Mouse (Mus musculus): Measurements from ENCODE around the gene Gpr137. TPM values are rescaled to one million over a fixed set of nuclear protein-coding genes. Genes with fewer than 3 reads are reported as not detected.
A peak's percentile ranks its signal among the peaks of the same experiment; 100 is the strongest.

Gpr137 gene
- polyA plus RNA-seq, 1 experiment from 2014 or later = 10.2 TPM

GRCm38 (mm10) chr19:6933436-6934194 lies 8.7 kb downstream of the Gpr137 start:
- ATAC-seq (0 out of 2 replicates have a peak, but pooled peaks have one; percentile 16), DNase-seq (no peak)
- peaks cover 59% of the 10 kb centered on the region for H3K27me3 ChIP-seq (ENCODE audit: insufficient read depth, low read length)
- H3K4me3 ChIP-seq (ENCODE audit: low read depth, low read length) = peak overlapping the region; percentile 38
- peak overlapping the region; percentile 61 for H3K4me2 ChIP-seq (ENCODE audit: low read depth, low read length)
- peaks cover 6% of the 10 kb centered on the region for H3K4me1 ChIP-seq (ENCODE audit: insufficient read depth)
- no peaks in the 10 kb centered on the region for H3K9me3 ChIP-seq (ENCODE audit: low read length)
- H3K27ac ChIP-seq (ENCODE audit: low read depth) = no peak overlapping the region
- no peaks in the 10 kb centered on the region for H3K36me3 ChIP-seq (replicated peaks; ENCODE audit: insufficient read depth, low read length)
- 8% methylated on average over 57 of the region's 58 CpGs for WGBS (ENCODE audit: insufficient replicate concordance)
- no peak overlapping the region for H3K9ac ChIP-seq (replicated peaks)
- TF ChIP-seq EP300 (IDR thresholded peaks at IDR 0.05; ENCODE audit: low read depth) (no peak), CTCF (IDR thresholded peaks at IDR 0.05; ENCODE audit: low read depth) (no peak)

DNA sequence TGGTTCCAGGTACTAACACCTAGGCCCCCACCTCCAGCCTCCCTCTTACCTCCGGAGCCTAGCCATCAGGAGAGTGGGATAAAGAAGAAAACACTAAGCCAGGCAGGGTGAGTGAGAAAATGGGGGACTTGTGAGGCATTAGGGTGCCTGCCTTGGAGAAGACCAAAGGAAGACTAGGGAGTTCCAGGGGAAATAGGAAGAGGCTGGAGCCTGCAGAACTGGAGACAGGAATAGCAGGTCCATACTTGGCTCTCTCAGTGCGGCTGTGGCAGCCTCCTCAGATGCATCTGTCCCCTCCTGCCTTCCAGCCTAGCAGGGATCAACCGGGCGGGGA lies 9.2 kb downstream of the Gpr137 start:
- DNase-seq = no peak
- H3K27me3 ChIP-seq (ENCODE audit: insufficient read depth, low read length) = peaks cover 63% of the 10 kb centered on the region
- ATAC-seq = no peak
- no peak for TF ChIP-seq EP300 (IDR thresholded peaks at IDR 0.05; ENCODE audit: low read depth)
- no peak for TF ChIP-seq CTCF (IDR thresholded peaks at IDR 0.05; ENCODE audit: low read depth)
- H3K9me3 ChIP-seq (ENCODE audit: low read length) = no peaks in the 10 kb centered on the region
- 37% methylated on average over 4 of the region's 4 CpGs for WGBS (ENCODE audit: insufficient replicate concordance)
- H3K4me3 ChIP-seq (ENCODE audit: low read depth, low read length) = peak overlapping the region; percentile 38; the same call in 1 of the 2 replicates
- no peaks in the 10 kb centered on the region for H3K36me3 ChIP-seq (replicated peaks; ENCODE audit: insufficient read depth, low read length)
- H3K27ac ChIP-seq (ENCODE audit: low read depth) = no peak overlapping the region
- H3K9ac ChIP-seq (replicated peaks) = no peak overlapping the region
- H3K4me1 ChIP-seq (ENCODE audit: insufficient read depth) = peaks cover 6% of the 10 kb centered on the region
- H3K4me2 ChIP-seq (ENCODE audit: low read depth, low read length) = no peak overlapping the region

- Histone ChIP-seq H3K36me3 (replicated peaks; ENCODE audit: insufficient read depth, low read length) (no peaks in the 10 kb centered on the region), H3K27me3 (ENCODE audit: insufficient read depth, low read length) (peaks cover 73% of the 10 kb centered on the region), H3K27ac (ENCODE audit: low read depth) (no peak overlapping the region), H3K9me3 (ENCODE audit: low read length) (no peaks in the 10 kb centered on the region), H3K4me2 (ENCODE audit: low read depth, low read length) (no peak overlapping the region), H3K9ac (replicated peaks) (no peak overlapping the region), H3K4me3 (ENCODE audit: low read depth, low read length) (no peak overlapping the region), H3K4me1 (ENCODE audit: insufficient read depth) (peaks cover 6% of the 10 kb centered on the region)
- peak; percentile 55; the same call in 1 of the 2 replicates for ATAC-seq
- TF ChIP-seq CTCF (IDR thresholded peaks at IDR 0.05; ENCODE audit: low read depth) (no peak), EP300 (IDR thresholded peaks at IDR 0.05; ENCODE audit: low read depth) (no peak)
- WGBS (ENCODE audit: insufficient replicate concordance) = 57% methylated on average over 1 of the region's 1 CpGs
- no peak for DNase-seq
These were observed 10.3 kb downstream of the Gpr137 start for GRCm38 (mm10) chr19:6932018-6932417.

DNA sequence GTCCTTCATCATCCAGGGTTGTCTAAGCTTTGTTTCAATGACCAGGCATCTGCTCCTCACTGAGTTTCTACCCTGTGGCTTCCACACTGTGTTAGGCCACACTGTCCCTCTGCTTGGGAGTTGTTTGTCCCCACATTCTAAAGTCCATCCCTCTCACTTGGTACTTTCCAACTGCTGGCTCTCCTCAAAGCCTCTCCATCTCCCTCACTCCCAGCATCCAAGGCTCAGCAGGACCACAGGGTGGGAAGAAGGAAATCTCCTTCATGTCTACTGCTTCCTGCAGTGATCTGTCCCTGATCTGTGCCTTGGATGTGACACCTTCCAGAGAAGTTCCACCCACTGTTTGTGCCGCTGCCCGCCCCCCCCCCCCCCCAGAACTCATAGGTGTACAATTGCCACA lies 11.3 kb downstream of the Gpr137 start:
- TF ChIP-seq EP300 (IDR thresholded peaks at IDR 0.05; ENCODE audit: low read depth) (no peak), CTCF (IDR thresholded peaks at IDR 0.05; ENCODE audit: low read depth) (no peak)
- 0% methylated on average over 1 of the region's 2 CpGs for WGBS (ENCODE audit: insufficient replicate concordance)

DNA sequence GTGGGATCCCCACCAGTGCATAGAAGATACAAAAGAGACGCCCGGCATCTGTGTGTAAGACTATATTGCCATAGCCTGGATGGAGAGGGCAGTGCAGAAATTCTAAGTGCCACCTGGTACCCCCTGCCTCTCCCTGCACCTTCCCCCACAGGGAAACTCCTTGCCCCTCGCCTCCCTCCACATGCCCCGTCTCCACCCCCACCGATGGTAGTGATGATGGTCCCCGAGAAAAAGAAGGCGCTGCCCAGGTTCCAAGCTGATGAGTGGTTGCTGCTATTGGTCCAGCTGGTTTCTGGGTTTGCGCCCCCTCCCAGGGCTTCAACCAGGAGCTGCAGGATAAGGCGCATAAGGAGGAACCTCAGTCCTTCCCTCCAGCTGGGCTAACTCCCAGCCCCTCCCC lies 14.2 kb downstream of the Gpr137 start:
- TF ChIP-seq EP300 (IDR thresholded peaks at IDR 0.05; ENCODE audit: low read depth) (no peak), CTCF (IDR thresholded peaks at IDR 0.05; ENCODE audit: low read depth) (no peak)
- Histone ChIP-seq H3K27ac (ENCODE audit: low read depth) (no peak overlapping the region), H3K4me3 (ENCODE audit: low read depth, low read length) (no peak overlapping the region), H3K4me1 (ENCODE audit: insufficient read depth) (peaks cover 14% of the 10 kb centered on the region; the same call in 1 of the 2 replicates), H3K4me2 (ENCODE audit: low read depth, low read length) (no peak overlapping the region), H3K9me3 (ENCODE audit: low read length) (no peaks in the 10 kb centered on the region), H3K27me3 (ENCODE audit: insufficient read depth, low read length) (peaks cover 73% of the 10 kb centered on the region), H3K36me3 (replicated peaks; ENCODE audit: insufficient read depth, low read length) (no peaks in the 10 kb centered on the region), H3K9ac (replicated peaks) (no peak overlapping the region)
- WGBS (ENCODE audit: insufficient replicate concordance) = 26% methylated on average over 9 of the region's 9 CpGs
- no peak for ATAC-seq
- no peak for DNase-seq

More for the DNA sequence above, 11.3 kb downstream of the Gpr137 start:
- DNase-seq = no peak
- peaks cover 9% of the 10 kb centered on the region for H3K4me1 ChIP-seq (ENCODE audit: insufficient read depth)
- H3K9me3 ChIP-seq (ENCODE audit: low read length) = no peaks in the 10 kb centered on the region
- H3K4me2 ChIP-seq (ENCODE audit: low read depth, low read length) = no peak overlapping the region
- H3K27ac ChIP-seq (ENCODE audit: low read depth) = no peak overlapping the region
- peaks cover 82% of the 10 kb centered on the region for H3K27me3 ChIP-seq (ENCODE audit: insufficient read depth, low read length)
- H3K36me3 ChIP-seq (replicated peaks; ENCODE audit: insufficient read depth, low read length) = no peaks in the 10 kb centered on the region
- no peak for ATAC-seq
- H3K4me3 ChIP-seq (ENCODE audit: low read depth, low read length) = no peak overlapping the region
- no peak overlapping the region for H3K9ac ChIP-seq (replicated peaks)

DNA sequence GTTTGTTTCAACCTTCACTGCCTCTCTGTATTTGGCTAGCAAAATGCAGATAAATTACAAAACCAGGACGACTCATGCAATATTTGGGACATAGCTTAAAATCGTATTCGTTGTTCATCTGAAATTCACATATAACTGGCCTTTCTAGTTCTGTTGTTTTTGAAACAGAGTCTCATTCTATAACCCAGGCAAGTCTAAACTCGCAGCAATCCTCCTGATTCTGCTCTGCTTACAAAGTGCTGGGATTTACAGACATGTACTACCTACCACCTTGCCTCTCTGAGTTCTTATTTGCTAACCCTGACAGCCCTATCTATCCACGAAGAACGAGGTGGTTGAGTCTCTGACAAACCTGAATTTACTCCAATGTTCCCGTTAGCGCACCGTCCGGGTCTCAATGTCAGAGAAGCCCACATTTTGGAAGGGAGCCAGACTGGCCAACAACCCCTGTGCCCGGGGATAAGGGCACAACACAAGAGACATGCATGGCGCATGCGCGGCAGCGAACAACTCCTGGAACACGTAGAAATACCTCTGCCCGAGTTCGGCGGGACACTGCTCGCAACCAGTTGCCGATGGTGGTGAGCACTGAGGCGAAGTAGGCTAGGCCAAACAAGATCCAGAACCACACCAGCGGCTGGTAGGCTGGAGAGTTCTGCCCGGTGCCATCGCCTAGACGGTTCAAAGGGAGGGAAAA lies 15.6 kb downstream of the Gpr137 start:
- no peaks in the 10 kb centered on the region for H3K36me3 ChIP-seq (replicated peaks; ENCODE audit: insufficient read depth, low read length)
- DNase-seq (no peak), ATAC-seq (no peak)
- 0 out of 2 replicates have a peak overlapping the region, but pooled peaks have one; percentile 0 for H3K4me3 ChIP-seq (ENCODE audit: low read depth, low read length)
- no peaks in the 10 kb centered on the region for H3K9me3 ChIP-seq (ENCODE audit: low read length)
- WGBS (ENCODE audit: insufficient replicate concordance) = 15% methylated on average over 26 of the region's 26 CpGs
- TF ChIP-seq EP300 (IDR thresholded peaks at IDR 0.05; ENCODE audit: low read depth) (no peak), CTCF (IDR thresholded peaks at IDR 0.05; ENCODE audit: low read depth) (no peak)
- peaks cover 59% of the 10 kb centered on the region for H3K27me3 ChIP-seq (ENCODE audit: insufficient read depth, low read length)
- H3K9ac ChIP-seq (replicated peaks) = no peak overlapping the region
- H3K4me2 ChIP-seq (ENCODE audit: low read depth, low read length) = peak overlapping the region; percentile 5; the same call in 1 of the 2 replicates
- no peak overlapping the region for H3K27ac ChIP-seq (ENCODE audit: low read depth)
- peaks cover 21% of the 10 kb centered on the region for H3K4me1 ChIP-seq (ENCODE audit: insufficient read depth)
